Comparison of ENCODE assay signal across 10 mouse cellular contexts in genomic region chr10:107752351-107753143, GRCm38 (mm10). TPM values are rescaled to one million over a fixed set of nuclear protein-coding genes. Genes with fewer than 3 reads are reported as not detected.
DNase-seq lines count a peak whose midpoint lies in the region; ATAC-seq and TF ChIP-seq lines count a peak whose summit lies in the region.
"Had no signal": no experiment of that assay in that cellular context is flagged by ENCODE, and none has a peak within 500 bp of the region (broad histone marks: within the 10 kb centered on the region; RNA-seq: fewer than 3 reads in every experiment).

No protein-coding gene starts in this region.

- no peak overlapping the region for H3K9ac ChIP-seq in intestine, embryonic 15.5 days
- no peak overlapping the region for H3K9ac ChIP-seq in limb, embryonic 14.5 days (ENCODE audit: low read depth, low read length, severe bottlenecking)
- H3K9ac ChIP-seq in stomach, embryonic 14.5 days (replicated peaks; ENCODE audit: low read depth, low read length) = no peak overlapping the region

- H3K36me3 ChIP-seq in forebrain, embryonic 10.5 days (replicated peaks) = no peaks in the 10 kb centered on the region
- H3K36me3 ChIP-seq in intestine, embryonic 15.5 days = no peaks in the 10 kb centered on the region
- no peaks in the 10 kb centered on the region for H3K36me3 ChIP-seq in limb, embryonic 14.5 days (ENCODE audit: control insufficient read depth, insufficient read depth, low read length)
- no peaks in the 10 kb centered on the region for H3K36me3 ChIP-seq in stomach, embryonic 14.5 days (ENCODE audit: control insufficient read depth, insufficient read depth, low read length)

- H3K4me1 ChIP-seq in forebrain, embryonic 10.5 days = peaks cover 14% of the 10 kb centered on the region
- H3K4me1 ChIP-seq in intestine, embryonic 15.5 days (replicated peaks) = peaks cover 5% of the 10 kb centered on the region; the same call in 1 of the 2 replicates
- no peaks in the 10 kb centered on the region for H3K4me1 ChIP-seq in limb, embryonic 14.5 days (ENCODE audit: control insufficient read depth, insufficient read depth, low read length)
- no peaks in the 10 kb centered on the region for H3K4me1 ChIP-seq in stomach, embryonic 14.5 days (ENCODE audit: control insufficient read depth, insufficient read depth, low read length)

- intact Hi-C loops in heart, postnatal 36 days (cut with DNase I) = no loop called here

- peak; percentile 56 for ATAC-seq in intestine, embryonic 15.5 days
- no peak for ATAC-seq in limb, embryonic 14.5 days (ENCODE audit: low FRiP score, low read depth)
- peak; percentile 42; the same call in 1 of the 2 replicates for ATAC-seq in stomach, embryonic 14.5 days (ENCODE audit: insufficient number of reproducible peaks, insufficient read depth, low FRiP score, low read depth)

- no peaks in the 10 kb centered on the region for H3K9me3 ChIP-seq in forebrain, embryonic 10.5 days
- no peaks in the 10 kb centered on the region for H3K9me3 ChIP-seq in intestine, embryonic 15.5 days
- no peaks in the 10 kb centered on the region for H3K9me3 ChIP-seq in limb, embryonic 14.5 days (ENCODE audit: control insufficient read depth, low read length)
- H3K9me3 ChIP-seq in stomach, embryonic 14.5 days (ENCODE audit: control insufficient read depth, low read depth, low read length) = no peaks in the 10 kb centered on the region

- peak overlapping the region; percentile 36 for H3K4me3 ChIP-seq in forebrain, embryonic 10.5 days
- H3K4me3 ChIP-seq in intestine, embryonic 15.5 days (replicated peaks) = peak overlapping the region; percentile 7; the same call in 1 of the 2 replicates
- no peak overlapping the region for H3K4me3 ChIP-seq in limb, embryonic 14.5 days (replicated peaks; ENCODE audit: low read length)
- no peak overlapping the region for H3K4me3 ChIP-seq in stomach, embryonic 14.5 days (ENCODE audit: low read depth, low read length)

- no peaks in the 10 kb centered on the region for H3K27me3 ChIP-seq in forebrain, embryonic 10.5 days (ENCODE audit: poor library complexity, severe bottlenecking)
- H3K27me3 ChIP-seq in intestine, embryonic 15.5 days (replicated peaks) = no peaks in the 10 kb centered on the region
- no peaks in the 10 kb centered on the region for H3K27me3 ChIP-seq in limb, embryonic 14.5 days (ENCODE audit: control insufficient read depth, insufficient read depth, low read length)
- no peaks in the 10 kb centered on the region for H3K27me3 ChIP-seq in stomach, embryonic 14.5 days (ENCODE audit: control insufficient read depth, insufficient read depth, low read length)

- WGBS in forebrain, embryonic 10.5 days = 36% methylated on average over 15 of the region's 15 CpGs
- 33% methylated on average over 15 of the region's 15 CpGs for WGBS in intestine, embryonic 15.5 days
- WGBS in limb, embryonic 14.5 days = 24% methylated on average over 15 of the region's 15 CpGs
- WGBS in stomach, embryonic 14.5 days = 36% methylated on average over 15 of the region's 15 CpGs

- H3K4me2 ChIP-seq in intestine, embryonic 15.5 days (replicated peaks) = peak overlapping the region; percentile 40
- peak overlapping the region; percentile 37 for H3K4me2 ChIP-seq in limb, embryonic 14.5 days (replicated peaks; ENCODE audit: low read depth, low read length, severe bottlenecking)
- H3K4me2 ChIP-seq in stomach, embryonic 14.5 days (replicated peaks; ENCODE audit: low read depth, low read length) = peak overlapping the region; percentile 22

- peak; percentile 89 for DNase-seq in heart, adult 11 months
- no peak for DNase-seq in heart, postnatal 36 days
- DNase-seq in forebrain, embryonic 10.5 days (ENCODE audit: extremely low spot score, low spot score) = peak; percentile 41
- no peak for DNase-seq in limb, embryonic 14.5 days (ENCODE audit: low spot score)
- DNase-seq in spleen, postnatal 36 days (ENCODE audit: low spot score in 2 of 2) = no peak
- no peak for DNase-seq in urinary bladder, postnatal 14 days (ENCODE audit: low spot score)

- peak overlapping the region; percentile 78 for H3K27ac ChIP-seq in forebrain, embryonic 10.5 days
- H3K27ac ChIP-seq in intestine, embryonic 15.5 days = no peak overlapping the region
- no peak overlapping the region for H3K27ac ChIP-seq in limb, embryonic 14.5 days (replicated peaks; ENCODE audit: low read depth, low read length)
- H3K27ac ChIP-seq in stomach, embryonic 14.5 days (ENCODE audit: low read length) = no peak overlapping the region

- no peak for TF ChIP-seq POLR2A in limb, embryonic 14.5 days (IDR thresholded peaks at IDR 0.05; ENCODE audit: borderline replicate concordance, extremely low read depth, insufficient read depth, insufficient read length)

RNA-seq across cellular contexts. Expression of gene Ptprq, which starts 32.7 kb away (rescaled TPM):
- total RNA-seq in heart, postnatal 36 days (2021) = under 1 TPM; 0.08 to 0.14 TPM
- polyA plus RNA-seq in forebrain, embryonic 10.5 days (2016; fragmentation: Nextera tagmentation; extraction: Ambion mirVana) = 0.02 and 0.04 TPM in 2 replicates
- 0.04 and 0.05 TPM in 2 replicates for polyA plus RNA-seq in intestine, embryonic 15.5 days (2015; fragmentation: Nextera tagmentation; extraction: Ambion mirVana)
- polyA plus RNA-seq in limb, embryonic 14.5 days (2012; rRNA removed) = 0.62 and 0.63 TPM in 2 replicates
- polyA plus RNA-seq in limb, embryonic 14.5 days (2014; fragmentation: Nextera tagmentation; extraction: Ambion mirVana) = 0.23 TPM in 2 replicates
- 0.10 and 0.14 TPM in 2 replicates for polyA plus RNA-seq in stomach, embryonic 14.5 days (2014; fragmentation: Nextera tagmentation; extraction: Ambion mirVana)
- total RNA-seq: common myeloid progenitor, adult 5-6 weeks; neutrophil, adult 5-6 weeks had no signal

Comparison
In these comparisons a context has a peak if more than half of its experiments do, and no peak if none do; other contexts are left out.
1. DNase-seq: peak in heart, adult 11 months (single experiment) and forebrain, embryonic 10.5 days (single experiment); none in heart, postnatal 36 days (0 of 2), limb, embryonic 14.5 days (single experiment), spleen, postnatal 36 days (0 of 2) and urinary bladder, postnatal 14 days (single experiment).
2. H3K4me3 ChIP-seq: peak in forebrain, embryonic 10.5 days (single experiment) and intestine, embryonic 15.5 days (single experiment); none in limb, embryonic 14.5 days (single experiment) and stomach, embryonic 14.5 days (single experiment).
3. Peak in every context shown above with its lines, with median percentiles within 50 percentile points of each other: H3K4me2 ChIP-seq.